In the genomic region with DNA sequence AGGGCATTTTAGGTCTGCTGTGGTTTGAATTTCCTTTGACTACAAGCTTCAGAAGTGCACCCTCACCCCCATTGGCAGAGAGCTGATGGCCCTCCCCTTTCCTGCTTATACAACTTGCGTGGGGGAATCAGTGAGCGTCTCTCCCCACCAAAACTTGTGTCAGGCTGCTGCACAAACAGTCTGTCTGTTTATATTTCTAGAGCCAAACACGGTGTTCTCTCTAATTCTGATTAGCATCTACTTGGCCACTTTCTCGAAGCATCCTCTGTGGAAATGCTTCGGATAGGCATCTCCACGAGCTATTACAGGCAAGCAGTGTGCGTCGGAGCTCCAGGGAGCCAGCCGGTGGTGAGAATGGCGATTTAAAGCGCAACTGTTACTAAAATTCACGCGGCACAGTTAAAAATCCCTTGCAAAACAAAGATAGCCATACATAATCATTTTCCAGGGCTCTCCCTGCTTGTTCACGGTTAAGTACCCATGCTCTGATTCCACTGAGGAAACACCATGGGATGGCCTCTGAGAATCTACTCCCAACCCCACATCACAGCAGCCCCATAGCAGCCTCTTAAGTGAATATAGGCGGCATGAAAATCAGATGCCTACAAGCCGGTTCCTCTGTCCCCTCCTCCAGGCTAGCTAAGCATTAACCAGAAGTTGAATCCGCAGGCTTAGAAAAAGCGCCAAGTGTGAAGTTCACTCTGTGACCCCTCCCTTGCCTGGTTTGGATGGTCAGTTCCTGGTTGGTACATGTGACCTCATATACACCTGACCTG, we compare ENCODE assay signal across 9 mouse cellular contexts.
DNase-seq lines count a peak whose midpoint lies in the region; ATAC-seq and TF ChIP-seq lines count a peak whose summit lies in the region.
"Had no signal": no experiment of that assay in that cellular context is flagged by ENCODE, and none has a peak within 500 bp of the region (broad histone marks: within the 10 kb centered on the region; RNA-seq: fewer than 3 reads in every experiment).

No protein-coding gene starts in this region.

- 0 out of 2 replicates have a peak, but pooled peaks cover 5% of the 10 kb centered on the region for H3K27me3 ChIP-seq in heart, embryonic 12.5 days (replicated peaks)
- H3K27me3 ChIP-seq in forebrain, embryonic 12.5 days: no peaks in the 10 kb centered on the region
- no peaks in the 10 kb centered on the region for H3K27me3 ChIP-seq in kidney, postnatal 0 days (ENCODE audit: insufficient read depth, low read length)
- no peaks in the 10 kb centered on the region for H3K27me3 ChIP-seq in liver, postnatal 0 days (ENCODE audit: insufficient read depth, low read length)

- H3K9ac ChIP-seq in heart, embryonic 12.5 days: no peak overlapping the region
- no peak overlapping the region for H3K9ac ChIP-seq in forebrain, embryonic 12.5 days
- peak overlapping the region; percentile 35; the same call in 1 of the 2 replicates for H3K9ac ChIP-seq in kidney, postnatal 0 days (ENCODE audit: low read depth, low read length)
- peak overlapping the region; percentile 26; the same call in 1 of the 2 replicates for H3K9ac ChIP-seq in liver, postnatal 0 days (replicated peaks)

- H3K36me3 ChIP-seq in heart, embryonic 12.5 days: no peaks in the 10 kb centered on the region
- H3K36me3 ChIP-seq in forebrain, embryonic 12.5 days (replicated peaks): no peaks in the 10 kb centered on the region
- H3K36me3 ChIP-seq in kidney, postnatal 0 days (ENCODE audit: insufficient read depth, low read length): no peaks in the 10 kb centered on the region
- H3K36me3 ChIP-seq in liver, postnatal 0 days (replicated peaks; ENCODE audit: insufficient read depth, low read length): no peaks in the 10 kb centered on the region

- H3K9me3 ChIP-seq in heart, embryonic 12.5 days (replicated peaks): no peaks in the 10 kb centered on the region
- no peaks in the 10 kb centered on the region; the same call in 1 of the 2 replicates for H3K9me3 ChIP-seq in forebrain, embryonic 12.5 days
- H3K9me3 ChIP-seq in kidney, postnatal 0 days (replicated peaks; ENCODE audit: low read length): no peaks in the 10 kb centered on the region
- H3K9me3 ChIP-seq in liver, postnatal 0 days (ENCODE audit: low read length): no peaks in the 10 kb centered on the region

- H3K27ac ChIP-seq in heart, embryonic 12.5 days (ENCODE audit: poor library complexity, severe bottlenecking): no peak overlapping the region
- 0 out of 2 replicates have a peak overlapping the region, but pooled peaks have one; percentile 50 for H3K27ac ChIP-seq in forebrain, embryonic 12.5 days
- peak overlapping the region; percentile 88 for H3K27ac ChIP-seq in kidney, postnatal 0 days
- peak overlapping the region; percentile 76 for H3K27ac ChIP-seq in liver, postnatal 0 days (ENCODE audit: low read depth)

- peak overlapping the region; percentile 58 for H3K4me2 ChIP-seq in heart, embryonic 12.5 days
- peak overlapping the region; percentile 21; the same call in 1 of the 2 replicates for H3K4me2 ChIP-seq in forebrain, embryonic 12.5 days
- peak overlapping the region; percentile 47 for H3K4me2 ChIP-seq in kidney, postnatal 0 days (ENCODE audit: low read length)
- peak overlapping the region; percentile 24 for H3K4me2 ChIP-seq in liver, postnatal 0 days (ENCODE audit: low read depth, low read length)

- 0 out of 2 replicates have a peak, but pooled peaks have one; percentile 22 for TF ChIP-seq EP300 in liver, postnatal 0 days (IDR thresholded peaks at IDR 0.05; ENCODE audit: low read depth)

- no peak for TF ChIP-seq CTCF in kidney, postnatal 0 days (IDR thresholded peaks at IDR 0.05; ENCODE audit: low read depth)
- no peak for TF ChIP-seq CTCF in liver, postnatal 0 days (IDR thresholded peaks at IDR 0.05; ENCODE audit: low read depth)

- 34% methylated on average over 18 of the region's 18 CpGs for WGBS in heart, embryonic 12.5 days
- WGBS in forebrain, embryonic 12.5 days: 26% methylated on average over 18 of the region's 18 CpGs
- 20% methylated on average over 18 of the region's 18 CpGs for WGBS in kidney, postnatal 0 days
- WGBS in liver, postnatal 0 days (ENCODE audit: insufficient replicate concordance): 28% methylated on average over 18 of the region's 18 CpGs

- no peaks in the 10 kb centered on the region for H3K4me1 ChIP-seq in heart, embryonic 12.5 days (replicated peaks)
- peaks cover 28% of the 10 kb centered on the region for H3K4me1 ChIP-seq in forebrain, embryonic 12.5 days
- H3K4me1 ChIP-seq in kidney, postnatal 0 days (replicated peaks; ENCODE audit: insufficient read depth, low read length): peaks cover 14% of the 10 kb centered on the region; the same call in 1 of the 2 replicates
- H3K4me1 ChIP-seq in liver, postnatal 0 days (ENCODE audit: insufficient read depth): no peaks in the 10 kb centered on the region

- peak overlapping the region; percentile 17; the same call in 1 of the 2 replicates for H3K4me3 ChIP-seq in heart, embryonic 12.5 days
- no peak overlapping the region for H3K4me3 ChIP-seq in forebrain, embryonic 12.5 days (replicated peaks)
- H3K4me3 ChIP-seq in kidney, postnatal 0 days (replicated peaks; ENCODE audit: low read depth, low read length): no peak overlapping the region
- no peak overlapping the region for H3K4me3 ChIP-seq in liver, postnatal 0 days (ENCODE audit: low read depth, low read length)
- H3K4me3 ChIP-seq: myocyte had no signal

- no peak for DNase-seq in heart, postnatal 4 days
- DNase-seq in kidney, postnatal 0 days (ENCODE audit: low spot score): peak; percentile 64
- peak; percentile 35 for DNase-seq in liver, postnatal 0 days
- DNase-seq in yolk sac, embryonic 10.5 days (ENCODE audit: low spot score): peak; percentile 61
- DNase-seq in thymus, postnatal 14 days: no peak
- no peak for DNase-seq in gastrocnemius, postnatal 10 days

- no peak for ATAC-seq in heart, embryonic 12.5 days (ENCODE audit: insufficient number of reproducible peaks, low FRiP score)
- ATAC-seq in forebrain, embryonic 12.5 days (ENCODE audit: low FRiP score): no peak
- peak; percentile 88 for ATAC-seq in kidney, postnatal 0 days (replicated peaks; ENCODE audit: low FRiP score, low read depth)
- ATAC-seq in liver, postnatal 0 days: peak; percentile 97

Comparison
In these comparisons a context has a peak if more than half of its experiments do, and no peak if none do; other contexts are left out.
1. ATAC-seq: peak in kidney, postnatal 0 days (single experiment) and liver, postnatal 0 days (single experiment); none in heart, embryonic 12.5 days (single experiment) and forebrain, embryonic 12.5 days (single experiment).
2. H3K9ac ChIP-seq: peak in kidney, postnatal 0 days (single experiment) and liver, postnatal 0 days (single experiment); none in heart, embryonic 12.5 days (single experiment) and forebrain, embryonic 12.5 days (single experiment).
3. DNase-seq: peak in kidney, postnatal 0 days (single experiment), liver, postnatal 0 days (single experiment) and yolk sac, embryonic 10.5 days (single experiment); none in heart, postnatal 4 days (single experiment), thymus, postnatal 14 days (single experiment) and gastrocnemius, postnatal 10 days (single experiment).
4. Peak in every context shown above with its lines, with median percentiles within 50 percentile points of each other: H3K4me2 ChIP-seq.